Mouse (Mus musculus) frontal cortex, postnatal 14 days (tissue): Measurements from ENCODE around the gene Scml2.
A peak's percentile ranks its signal among the peaks of the same experiment; 100 is the strongest.
"Not testable (repeated sequence)": the region's sequence is repeated elsewhere in the genome, so short reads cannot be mapped to it uniquely, and the experiment has no call there.

Experiments
- DNase-seq, 2 experiments: peaks; one replicate each; pipeline ENCODE4 v3.0.0; 2022; ENCODE audit warnings: low spot score in 2 of 2

Gene Scml2

DNA sequence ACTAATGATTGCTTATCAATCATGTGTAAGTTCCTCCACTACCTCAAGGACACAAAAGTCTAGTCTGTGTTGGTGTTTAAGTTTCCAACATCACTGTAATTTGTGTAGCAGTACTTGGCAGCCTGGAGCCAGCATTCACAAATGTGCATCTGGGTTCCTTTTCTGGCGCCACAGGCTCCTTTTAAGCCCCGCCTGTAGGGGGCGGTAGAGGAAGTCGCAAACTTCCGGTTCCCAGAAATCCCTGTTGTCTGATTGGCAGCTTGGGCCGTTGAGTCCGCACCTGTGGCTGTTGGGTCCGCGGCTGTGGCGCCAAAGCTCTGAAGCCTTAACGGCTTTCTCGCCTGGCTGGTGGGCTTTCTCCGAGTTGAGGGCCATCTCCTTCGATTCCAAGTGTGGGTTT is at the start of gene Scml2:
Scml2 (plus strand) TSS at position 301 of the 400 bp plus-strand sequence.
- DNase-seq = not testable (repeated sequence)

GRCm38 (mm10) chrX:161075576-161075975 is 41.4 kb upstream of the Scml2 start:
- DNase-seq = not testable (repeated sequence)

DNA sequence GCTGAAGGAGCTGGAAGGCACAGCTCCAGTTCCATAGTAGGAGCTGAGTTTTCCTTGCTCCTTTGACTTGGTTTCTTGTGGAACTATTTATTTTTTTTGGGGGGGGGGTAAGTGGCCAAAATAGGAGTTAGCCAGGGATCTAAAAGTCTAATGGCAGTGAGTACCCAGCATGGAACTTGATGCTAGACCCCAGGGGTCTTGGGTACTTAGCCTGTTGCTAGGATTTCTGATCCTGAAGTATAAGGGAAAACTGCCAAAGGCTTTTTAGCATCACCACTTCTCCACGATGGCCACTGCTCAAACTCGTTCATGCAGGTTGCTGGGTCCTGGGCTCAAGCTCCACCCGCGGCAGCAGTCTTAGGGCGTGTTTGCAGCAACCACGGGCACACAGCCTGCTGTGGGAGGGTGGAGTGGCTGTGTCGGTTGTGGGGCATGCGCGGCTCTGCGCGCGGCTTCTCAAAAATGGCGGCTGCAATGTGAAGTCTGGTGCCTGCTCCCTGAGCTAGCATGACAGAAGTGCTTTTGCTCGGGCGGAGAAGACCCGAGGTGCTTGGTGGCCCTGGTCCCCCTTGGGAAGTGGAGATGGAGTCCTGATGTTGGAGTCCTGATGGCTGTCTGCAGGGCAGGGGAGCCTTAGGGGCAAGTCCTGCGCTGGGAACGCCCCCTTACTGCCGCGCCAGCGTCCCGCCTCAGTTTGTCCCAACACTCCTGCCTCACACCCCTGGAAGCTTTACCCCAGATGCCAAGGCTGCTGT is 45.5 kb downstream of the Scml2 start:
- DNase-seq = peak; percentile 7 to 39

- DNase-seq = no peak
Observed at GRCm38 (mm10) chrX:161163069-161163416, 46.0 kb downstream of the Scml2 start.

DNA sequence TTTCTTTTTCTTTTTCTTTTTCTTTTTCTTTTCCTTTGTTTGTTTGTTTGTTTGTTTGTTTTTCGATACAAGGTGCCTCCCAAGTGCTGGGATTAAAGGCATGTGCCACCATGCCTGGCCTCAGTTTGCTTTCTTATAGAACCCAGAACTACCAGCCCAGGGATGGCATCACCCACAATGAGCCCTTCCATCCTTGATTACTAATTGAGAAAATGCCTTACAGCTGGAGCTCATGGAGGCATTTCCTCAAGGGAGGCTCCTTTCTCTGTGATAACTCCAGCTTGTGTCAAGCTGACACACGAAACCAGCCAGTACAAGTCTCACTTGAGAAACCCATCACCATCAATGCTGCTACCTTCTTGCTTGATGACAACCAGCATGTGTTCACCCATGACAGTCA is 170.2 kb downstream of the Scml2 start, which contains the start of gene Gm15262:
Gm15262 (plus strand) TSS at position 301 of the 400 bp plus-strand sequence.
- not testable (repeated sequence) for DNase-seq
